Mouse (Mus musculus): ENCODE measurements around the gene Hebp1. TPM values are rescaled to one million over a fixed set of nuclear protein-coding genes. Genes with fewer than 3 reads are reported as not detected.
A peak's percentile ranks its signal among the peaks of the same experiment; 100 is the strongest.

The Hebp1 gene
- polyA plus RNA-seq, 1 experiment from 2014 or later = 129 TPM

- H3K4me3 ChIP-seq (replicated peaks) = peak overlapping the region; percentile 25
- H3K9me3 ChIP-seq (replicated peaks) = no peaks in the 10 kb centered on the region
- whole genome bisulfite sequencing (ENCODE audit: insufficient replicate concordance) = 27% methylated on average over 4 of the region's 4 CpGs
- peaks cover 59% of the 10 kb centered on the region for H3K36me3 ChIP-seq
- no peak for ATAC-seq (ENCODE audit: low read depth)
- no peak for DNase-seq
- H3K4me1 ChIP-seq (replicated peaks) = peaks cover 83% of the 10 kb centered on the region
- peak overlapping the region; percentile 45 for H3K4me2 ChIP-seq
- H3K27ac ChIP-seq = peak overlapping the region; percentile 82
- H3K27me3 ChIP-seq = no peaks in the 10 kb centered on the region
- H3K9ac ChIP-seq = peak overlapping the region; percentile 59
Measured at GRCm38 (mm10) chr6:135162861-135163260, 35.0 kb downstream of the Hebp1 start.

- DNase-seq = no peak
- H3K36me3 ChIP-seq = peaks cover 65% of the 10 kb centered on the region
- no peaks in the 10 kb centered on the region for H3K9me3 ChIP-seq (replicated peaks)
- 83% methylated on average over 3 of the region's 3 CpGs for WGBS (ENCODE audit: insufficient replicate concordance)
- H3K27ac ChIP-seq = peak overlapping the region; percentile 82
- no peaks in the 10 kb centered on the region for H3K27me3 ChIP-seq
- H3K4me3 ChIP-seq (replicated peaks) = no peak overlapping the region
- H3K4me1 ChIP-seq (replicated peaks) = peaks cover 88% of the 10 kb centered on the region
- H3K4me2 ChIP-seq = 0 out of 2 replicates have a peak overlapping the region, but pooled peaks have one; percentile 45
- H3K9ac ChIP-seq = peak overlapping the region; percentile 59; the same call in 1 of the 2 replicates
- ATAC-seq (ENCODE audit: low read depth) = no peak
Measured at GRCm38 (mm10) chr6:135162311-135162710, 35.5 kb downstream of the Hebp1 start.

GRCm38 (mm10) chr6:135161356-135161755, 36.5 kb downstream of the Hebp1 start:
- no peak overlapping the region for H3K4me2 ChIP-seq
- H3K4me1 ChIP-seq (replicated peaks) = peaks cover 91% of the 10 kb centered on the region
- H3K4me3 ChIP-seq (replicated peaks) = no peak overlapping the region
- H3K9me3 ChIP-seq (replicated peaks) = no peaks in the 10 kb centered on the region
- ATAC-seq (ENCODE audit: low read depth) (no peak), DNase-seq (no peak)
- H3K27ac ChIP-seq = peak overlapping the region; percentile 47; the same call in 1 of the 2 replicates
- no peaks in the 10 kb centered on the region for H3K27me3 ChIP-seq
- H3K36me3 ChIP-seq = peaks cover 71% of the 10 kb centered on the region
- WGBS (ENCODE audit: insufficient replicate concordance) = 46% methylated on average over 4 of the region's 4 CpGs
- H3K9ac ChIP-seq = no peak overlapping the region

GRCm38 (mm10) chr6:135158509-135158908, 39.3 kb downstream of the Hebp1 start:
- no peak overlapping the region for H3K4me3 ChIP-seq (replicated peaks)

DNA sequence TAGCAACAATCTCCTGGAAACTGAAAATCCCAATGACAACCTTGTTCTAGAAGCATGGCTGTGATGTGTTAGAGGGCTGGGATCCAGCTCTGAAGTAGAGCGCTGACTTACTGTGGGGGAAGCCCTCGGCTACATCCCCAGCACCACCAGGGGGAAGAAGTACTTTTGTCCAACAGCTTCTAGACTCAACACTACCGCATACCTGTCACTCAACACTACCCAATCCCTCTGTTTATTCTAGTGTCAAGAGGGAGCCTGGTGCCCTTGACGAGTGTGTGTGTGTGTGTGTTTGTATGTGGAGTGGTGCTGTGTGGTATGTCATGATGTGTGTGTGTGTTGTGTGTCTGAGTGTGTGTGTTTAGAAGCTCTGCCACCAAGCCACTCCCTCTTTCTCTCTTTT, 40.3 kb downstream of the Hebp1 start:
- WGBS (ENCODE audit: insufficient replicate concordance) = 74% methylated on average over 4 of the region's 4 CpGs
- H3K27ac ChIP-seq = peak overlapping the region; percentile 43
- H3K27me3 ChIP-seq = no peaks in the 10 kb centered on the region
- H3K9me3 ChIP-seq (replicated peaks) = peaks cover 3% of the 10 kb centered on the region; the same call in 1 of the 2 replicates
- peaks cover 58% of the 10 kb centered on the region for H3K4me1 ChIP-seq (replicated peaks)
- peak; percentile 22; the same call in 1 of the 2 replicates for ATAC-seq (ENCODE audit: low read depth)
- no peak overlapping the region for H3K4me2 ChIP-seq
- H3K9ac ChIP-seq = 0 out of 2 replicates have a peak overlapping the region, but pooled peaks have one; percentile 27
- no peak overlapping the region for H3K4me3 ChIP-seq (replicated peaks)
- no peak for DNase-seq
- peaks cover 78% of the 10 kb centered on the region for H3K36me3 ChIP-seq

More at GRCm38 (mm10) chr6:135158509-135158908, 39.3 kb downstream of the Hebp1 start:
- DNase-seq (no peak), ATAC-seq (ENCODE audit: low read depth) (no peak)
- Histone ChIP-seq H3K27me3 (no peaks in the 10 kb centered on the region), H3K27ac (0 out of 2 replicates have a peak overlapping the region, but pooled peaks have one; percentile 55), H3K4me2 (no peak overlapping the region), H3K36me3 (peaks cover 78% of the 10 kb centered on the region), H3K4me1 (replicated peaks) (peaks cover 68% of the 10 kb centered on the region), H3K9ac (peak overlapping the region; percentile 33; the same call in 1 of the 2 replicates), H3K9me3 (replicated peaks) (no peaks in the 10 kb centered on the region)
- WGBS (ENCODE audit: insufficient replicate concordance) = 74% methylated on average over 4 of the region's 4 CpGs

GRCm38 (mm10) chr6:135156597-135156996, 41.2 kb downstream of the Hebp1 start:
- no peak overlapping the region for H3K27ac ChIP-seq
- no peak for DNase-seq
- H3K9me3 ChIP-seq (replicated peaks) = peaks cover 3% of the 10 kb centered on the region; the same call in 1 of the 2 replicates
- 39% methylated on average over 8 of the region's 8 CpGs for WGBS (ENCODE audit: insufficient replicate concordance)
- no peak overlapping the region for H3K4me2 ChIP-seq
- H3K4me1 ChIP-seq (replicated peaks) = peaks cover 51% of the 10 kb centered on the region
- H3K27me3 ChIP-seq = no peaks in the 10 kb centered on the region
- H3K4me3 ChIP-seq (replicated peaks) = no peak overlapping the region
- peaks cover 81% of the 10 kb centered on the region for H3K36me3 ChIP-seq
- peak; percentile 58 for ATAC-seq (ENCODE audit: low read depth)
- no peak overlapping the region for H3K9ac ChIP-seq

- no peak for DNase-seq
- no peak for ATAC-seq (ENCODE audit: low read depth)
- Histone ChIP-seq H3K4me2 (no peak overlapping the region), H3K4me3 (replicated peaks) (no peak overlapping the region), H3K9me3 (replicated peaks) (peaks cover 3% of the 10 kb centered on the region; the same call in 1 of the 2 replicates), H3K4me1 (replicated peaks) (peaks cover 26% of the 10 kb centered on the region), H3K27me3 (no peaks in the 10 kb centered on the region), H3K27ac (no peak overlapping the region), H3K9ac (no peak overlapping the region), H3K36me3 (peaks cover 83% of the 10 kb centered on the region)
- 83% methylated on average over 5 of the region's 5 CpGs for WGBS (ENCODE audit: insufficient replicate concordance)
Measured at GRCm38 (mm10) chr6:135153719-135154118, 44.1 kb downstream of the Hebp1 start.

GRCm38 (mm10) chr6:135150311-135150710, 47.5 kb downstream of the Hebp1 start:
- Histone ChIP-seq H3K4me2 (no peak overlapping the region), H3K27ac (no peak overlapping the region), H3K9ac (no peak overlapping the region), H3K4me3 (replicated peaks) (no peak overlapping the region), H3K4me1 (replicated peaks) (no peaks in the 10 kb centered on the region), H3K27me3 (no peaks in the 10 kb centered on the region), H3K9me3 (replicated peaks) (peaks cover 3% of the 10 kb centered on the region; the same call in 1 of the 2 replicates), H3K36me3 (peaks cover 95% of the 10 kb centered on the region)
- WGBS (ENCODE audit: insufficient replicate concordance) = 18% methylated on average over 5 of the region's 5 CpGs
- ATAC-seq (ENCODE audit: low read depth) (peak; percentile 52; the same call in 1 of the 2 replicates), DNase-seq (no peak)

DNA sequence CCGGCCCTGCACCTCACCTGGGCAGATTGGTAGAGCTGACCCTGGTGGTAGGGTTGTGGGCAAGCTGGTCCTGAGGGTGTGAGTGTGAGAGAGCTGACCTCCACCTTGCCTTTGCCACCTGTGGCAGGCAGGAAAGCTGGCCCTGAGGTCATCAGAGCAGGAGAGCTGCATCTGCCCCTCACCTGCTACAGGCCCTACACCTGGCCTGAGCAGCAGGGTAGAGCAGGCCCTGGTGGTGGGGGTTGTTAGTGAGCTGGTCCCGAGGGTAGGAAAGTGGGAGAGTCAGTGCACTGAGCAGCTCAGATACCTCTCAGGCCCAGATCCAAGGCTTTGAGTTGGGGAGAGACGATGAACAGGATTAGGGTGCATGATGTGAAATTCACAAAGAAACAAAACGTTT, 48.1 kb downstream of the Hebp1 start:
- Histone ChIP-seq H3K4me2 (no peak overlapping the region), H3K27me3 (no peaks in the 10 kb centered on the region), H3K9me3 (replicated peaks) (peaks cover 3% of the 10 kb centered on the region; the same call in 1 of the 2 replicates), H3K27ac (no peak overlapping the region), H3K9ac (no peak overlapping the region), H3K4me3 (replicated peaks) (no peak overlapping the region), H3K36me3 (peaks cover 95% of the 10 kb centered on the region), H3K4me1 (replicated peaks) (no peaks in the 10 kb centered on the region)
- WGBS (ENCODE audit: insufficient replicate concordance) = 82% methylated on average over 4 of the region's 4 CpGs
- ATAC-seq (ENCODE audit: low read depth) (no peak), DNase-seq (no peak)

GRCm38 (mm10) chr6:135149175-135149574, 48.6 kb downstream of the Hebp1 start:
- Histone ChIP-seq H3K9me3 (replicated peaks) (peaks cover 3% of the 10 kb centered on the region; the same call in 1 of the 2 replicates), H3K4me1 (replicated peaks) (no peaks in the 10 kb centered on the region), H3K27ac (no peak overlapping the region), H3K9ac (no peak overlapping the region), H3K36me3 (peaks cover 95% of the 10 kb centered on the region), H3K27me3 (no peaks in the 10 kb centered on the region), H3K4me3 (replicated peaks) (no peak overlapping the region), H3K4me2 (no peak overlapping the region)
- DNase-seq (no peak), ATAC-seq (ENCODE audit: low read depth) (peak; percentile 30; the same call in 1 of the 2 replicates)
- WGBS (ENCODE audit: insufficient replicate concordance) = 81% methylated on average over 4 of the region's 4 CpGs

GRCm38 (mm10) chr6:135148506-135148905, 49.3 kb downstream of the Hebp1 start:
- DNase-seq (no peak), ATAC-seq (ENCODE audit: low read depth) (0 out of 2 replicates have a peak, but pooled peaks have one; percentile 22)
- H3K4me3 ChIP-seq (replicated peaks) = no peak overlapping the region
- WGBS (ENCODE audit: insufficient replicate concordance) = 33% methylated on average over 1 of the region's 1 CpGs
- H3K4me2 ChIP-seq = no peak overlapping the region
- peaks cover 96% of the 10 kb centered on the region for H3K36me3 ChIP-seq
- H3K9ac ChIP-seq = no peak overlapping the region
- 0 out of 2 replicates have a peak, but pooled peaks cover 2% of the 10 kb centered on the region for H3K4me1 ChIP-seq (replicated peaks)
- H3K27me3 ChIP-seq = no peaks in the 10 kb centered on the region
- H3K27ac ChIP-seq = no peak overlapping the region
- peaks cover 3% of the 10 kb centered on the region; the same call in 1 of the 2 replicates for H3K9me3 ChIP-seq (replicated peaks)

- Histone ChIP-seq H3K4me3 (replicated peaks) (no peak overlapping the region), H3K27ac (no peak overlapping the region), H3K4me1 (replicated peaks) (peaks cover 3% of the 10 kb centered on the region; the same call in 1 of the 2 replicates), H3K9me3 (replicated peaks) (no peaks in the 10 kb centered on the region), H3K36me3 (peaks cover 96% of the 10 kb centered on the region), H3K4me2 (no peak overlapping the region), H3K9ac (no peak overlapping the region), H3K27me3 (no peaks in the 10 kb centered on the region)
- DNase-seq (no peak), ATAC-seq (ENCODE audit: low read depth) (no peak)
- WGBS (ENCODE audit: insufficient replicate concordance) = 93% methylated on average over 5 of the region's 5 CpGs
Measured at GRCm38 (mm10) chr6:135145976-135146375, 51.8 kb downstream of the Hebp1 start.

Data from liver, embryonic 13.5 days (tissue).